Mouse (Mus musculus) T-cell, adult 66 days (primary cell): Measurements from ENCODE around the gene Olfr99. TPM values are rescaled to one million over a fixed set of nuclear protein-coding genes. Genes with fewer than 3 reads are reported as not detected.

Experiments
- total RNA-seq, 2 experiments: library from RNA; stranded (reverse); gene quantifications; 3 replicates in 1 of 2; 4 replicates in 1 of 2; pipeline ENCODE4 v1.2.4; 2023

Gene Olfr99
- not detected for total RNA-seq

DNA sequence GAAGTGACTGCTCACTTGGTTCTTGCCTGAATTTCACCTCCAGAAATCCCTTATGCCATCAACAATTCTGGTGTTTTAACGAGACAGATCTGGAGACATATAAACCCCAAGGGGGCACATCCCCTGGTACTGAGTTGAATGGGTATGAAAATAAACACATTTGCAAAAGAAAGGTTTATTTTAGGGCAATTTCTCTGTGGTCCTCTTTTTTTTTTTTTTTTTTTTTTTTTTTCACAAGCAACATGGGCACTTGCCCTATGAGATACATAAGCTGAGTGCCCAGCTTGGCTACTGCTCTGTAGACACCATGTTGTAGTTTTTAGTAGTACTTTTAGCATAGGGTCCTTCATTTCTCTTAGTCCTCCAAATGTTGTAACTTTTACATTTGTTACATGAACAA, at the start of gene Olfr99:
Gene Olfr99 (minus strand): TSS at position 101 of the 400 bp plus-strand sequence.

DNA sequence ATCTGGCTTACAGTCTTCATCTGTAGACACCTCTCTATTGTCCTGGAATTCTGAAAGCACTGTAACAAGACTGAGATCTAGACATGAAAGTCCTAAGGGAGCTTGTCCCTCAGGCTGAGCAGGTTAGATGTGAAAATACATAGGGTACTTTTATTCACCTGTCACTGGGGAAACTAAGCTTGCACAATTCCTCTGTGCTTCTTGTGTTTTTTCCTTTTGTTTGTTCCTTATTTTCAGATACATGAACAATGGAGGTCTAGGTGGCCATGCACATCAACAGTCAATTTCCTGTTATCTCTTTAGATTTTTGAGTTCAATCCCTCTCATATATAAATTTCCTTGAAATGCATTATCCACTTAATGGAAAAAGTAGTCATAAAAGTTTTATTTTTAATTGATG, 33.7 kb upstream of the Olfr99 start, which contains the start of gene Olfr102:
Gene Olfr102 (minus strand): TSS at position 101 of the 400 bp plus-strand sequence.

DNA sequence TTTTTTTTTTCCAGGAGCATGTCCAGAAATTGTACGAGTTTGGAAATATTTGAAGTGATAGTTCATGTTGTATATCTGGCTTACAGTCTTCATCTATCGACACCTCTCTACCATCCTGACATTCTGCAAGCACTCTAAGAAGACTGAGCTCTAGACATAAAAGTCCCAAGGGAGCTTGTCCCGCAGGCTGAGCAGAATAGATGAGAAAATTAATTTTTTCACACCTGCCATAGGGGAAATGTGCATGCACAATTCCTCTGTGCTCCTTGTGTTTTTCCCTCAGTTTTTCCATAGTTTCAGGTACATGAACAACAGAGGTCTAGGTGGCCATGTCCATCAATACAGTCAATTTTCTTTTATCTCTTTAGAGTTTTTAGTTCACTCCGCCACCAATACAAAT, 21.0 kb upstream of the Olfr99 start, which contains the start of gene Olfr101:
Gene Olfr101 (minus strand): TSS at position 101 of the 400 bp plus-strand sequence.

DNA sequence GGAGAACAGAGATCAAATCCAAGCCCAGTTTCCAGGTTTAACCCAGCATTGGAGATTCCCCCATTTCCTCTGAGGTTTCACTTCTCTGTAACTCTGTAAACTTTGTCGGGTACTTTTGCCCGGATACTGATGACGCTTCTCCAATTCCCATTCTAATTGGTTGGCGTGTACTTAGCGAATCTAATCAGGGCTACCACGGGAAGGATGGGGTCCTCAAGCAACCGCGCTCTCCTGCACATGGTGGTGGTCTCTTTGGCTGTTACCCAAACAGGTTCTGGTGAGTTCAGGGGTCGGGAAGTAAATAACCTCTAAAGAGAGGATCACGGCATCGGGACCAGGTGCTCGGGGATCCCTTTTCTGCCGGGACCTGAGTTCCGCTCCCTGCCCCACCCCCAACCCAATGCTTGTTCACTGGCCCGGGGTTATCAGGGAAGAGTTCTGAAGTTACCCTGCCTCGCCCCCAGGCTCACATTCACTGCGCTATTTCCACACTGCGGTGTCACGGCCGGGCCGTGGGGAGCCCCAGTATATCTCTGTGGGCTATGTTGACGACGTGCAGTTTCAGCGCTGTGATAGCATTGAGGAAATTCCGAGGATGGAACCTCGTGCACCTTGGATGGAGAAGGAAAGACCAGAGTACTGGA, 13.1 kb downstream of the Olfr99 start, which contains the start of gene H2-M3:
Gene H2-M3 (plus strand): TSS at position 163 of the 644 bp plus-strand sequence.

DNA sequence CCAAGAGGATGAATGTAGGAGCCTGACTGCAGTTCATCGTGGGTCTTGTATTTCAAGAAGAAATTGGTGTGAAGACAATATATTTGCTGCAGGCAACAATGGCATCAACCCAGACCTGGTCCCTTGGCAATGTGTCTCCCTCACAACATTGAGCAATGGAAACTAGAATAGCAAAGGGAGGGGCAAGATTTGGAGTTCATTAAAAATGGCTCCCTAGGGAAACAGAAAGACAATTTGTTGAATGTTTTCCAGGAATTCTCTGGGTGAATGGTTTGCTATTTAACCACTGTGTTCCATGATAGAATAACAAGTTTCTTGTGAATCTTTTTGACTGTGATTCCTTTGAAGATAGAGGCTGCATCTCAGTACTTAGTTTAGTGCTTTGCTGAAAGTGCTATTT, 19.6 kb downstream of the Olfr99 start, which contains the start of gene Olfr98:
Gene Olfr98 (minus strand): TSS at position 124 of the 400 bp plus-strand sequence.

DNA sequence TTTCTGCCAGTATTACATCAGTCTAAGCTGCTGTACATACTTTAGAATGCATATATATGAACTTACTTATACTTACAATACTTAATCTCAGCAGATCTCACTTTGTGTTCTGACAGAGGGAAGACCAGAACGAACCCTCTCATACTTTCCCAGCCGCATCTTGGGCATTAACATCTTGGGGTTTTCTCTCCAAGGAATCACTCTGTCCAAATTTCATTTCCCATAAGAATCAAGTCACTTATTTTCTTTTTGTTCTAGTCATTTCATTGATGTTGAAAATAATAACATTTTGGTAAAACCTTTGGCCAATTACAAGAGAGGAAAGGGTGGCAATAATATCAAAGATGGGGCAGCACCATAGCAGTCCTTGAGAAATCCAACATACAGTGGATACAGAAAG, 46.0 kb downstream of the Olfr99 start, which contains the start of gene Olfr97:
Gene Olfr97 (minus strand): TSS at position 101 of the 400 bp plus-strand sequence.

Other genes starting within 250 kb of the Olfr99 start
- gene Gabbr1, start 237.5 kb downstream of the Olfr99 start, total RNA-seq, result 100 to 1,000 TPM; 136 to 147 TPM
- not detected for gene Olfr90, start 195.0 kb downstream of the Olfr99 start, total RNA-seq
- gene Olfr91, start 185.2 kb downstream of the Olfr99 start, total RNA-seq, result not detected
- not detected for gene Olfr92, start 163.4 kb downstream of the Olfr99 start, total RNA-seq
- not detected for gene Olfr93, start 122.0 kb downstream of the Olfr99 start, total RNA-seq
- gene Ubd, start 89.6 kb downstream of the Olfr99 start, total RNA-seq, result under 1 TPM; 0.61 to 0.65 TPM
- not detected for gene Olfr94, start 82.5 kb downstream of the Olfr99 start, total RNA-seq
- gene Olfr95, start 70.3 kb downstream of the Olfr99 start, total RNA-seq, result not detected
- not detected for gene Olfr96, start 63.3 kb downstream of the Olfr99 start, total RNA-seq
- gene Olfr97, start 46.1 kb downstream of the Olfr99 start, total RNA-seq, result not detected
- not detected for gene Olfr98, start 19.7 kb downstream of the Olfr99 start, total RNA-seq
- gene H2-M3, start 13.2 kb downstream of the Olfr99 start, total RNA-seq, result 10 to 100 TPM; 34.4 to 40.3 TPM
- not detected for gene Olfr101, start 20.9 kb upstream of the Olfr99 start, total RNA-seq
- gene Olfr102, start 33.6 kb upstream of the Olfr99 start, total RNA-seq, result not detected
- not detected for gene Olfr103, start 56.2 kb upstream of the Olfr99 start, total RNA-seq
- gene Olfr104-ps, start 76.1 kb upstream of the Olfr99 start, total RNA-seq, result not detected
- not detected for gene Olfr105-ps, start 95.6 kb upstream of the Olfr99 start, total RNA-seq
- not detected for gene Olfr106-ps, start 106.9 kb upstream of the Olfr99 start, total RNA-seq
- gene Olfr107, start 115.8 kb upstream of the Olfr99 start, total RNA-seq, result not detected
- not detected for gene Olfr108, start 162.0 kb upstream of the Olfr99 start, total RNA-seq
- gene Olfr109, start 175.5 kb upstream of the Olfr99 start, total RNA-seq, result not detected
- gene H2-M2, start 200.1 kb upstream of the Olfr99 start, total RNA-seq, result not detected
- not detected for gene Olfr110, start 209.0 kb upstream of the Olfr99 start, total RNA-seq
- gene Olfr111, start 224.6 kb upstream of the Olfr99 start, total RNA-seq, result not detected